Mouse (Mus musculus) lung, embryonic 14.5 days (tissue): ENCODE measurements around the gene Kcnc4. TPM values are rescaled to one million over a fixed set of nuclear protein-coding genes. Genes with fewer than 3 reads are reported as not detected.

ENCODE experiments used
- ATAC-seq: fragments of 200-750 bp; cut with Nextera tagmentation; 2 replicates; pipeline ENCODE4 v1.8.0; 2017; ENCODE audit warnings: mild to moderate bottlenecking, moderate TSS enrichment, moderate library complexity; ENCODE audit not compliant: insufficient read depth
- DNase-seq: peaks from one replicate; pipeline ENCODE4 v3.0.0-alpha.2; 2015
- H3K27ac ChIP-seq: fragments of 300-500 bp; sonication (generic); 2 replicates; pipeline ENCODE4 v1.5.1; 2014; ENCODE audit warnings: low read depth, mild to moderate bottlenecking, moderate library complexity
- H3K27me3 ChIP-seq: fragments of 300-500 bp; sonication (generic); 2 replicates; pipeline ENCODE4 v1.6.1; 2014; ENCODE audit warnings: low read length, control low read depth; ENCODE audit not compliant: insufficient read depth
- H3K36me3 ChIP-seq: fragments of 300-500 bp; sonication (generic); 2 replicates; pipeline ENCODE4 v1.6.1; 2014; ENCODE audit warnings: control low read depth; ENCODE audit not compliant: insufficient read depth
- H3K4me1 ChIP-seq: fragments of 300-500 bp; sonication (generic); 2 replicates; pipeline ENCODE4 v1.6.1; 2014; ENCODE audit warnings: antibody characterized with exemption, control low read depth; ENCODE audit not compliant: insufficient read depth
- H3K4me2 ChIP-seq: fragments of 300-500 bp; sonication (generic); 2 replicates; pipeline ENCODE4 v1.6.1; 2014; ENCODE audit warnings: mild to moderate bottlenecking
- H3K4me3 ChIP-seq: fragments of 300-500 bp; sonication (generic); 2 replicates; pipeline ENCODE4 v1.5.1; 2014; ENCODE audit warnings: low read depth, low read length
- H3K9ac ChIP-seq: fragments of 300-500 bp; sonication (generic); 2 replicates; pipeline ENCODE4 v1.6.1; 2014
- H3K9me3 ChIP-seq: fragments of 300-500 bp; sonication (generic); 2 replicates; pipeline ENCODE4 v1.6.1; 2016; ENCODE audit warnings: low read depth, low read length, control low read depth
- CTCF ChIP-seq: IDR thresholded peaks from 2 replicates; pipeline ENCODE4 v1.5.1; 2016; ENCODE audit warnings: antibody characterized with exemption, low read depth
- WGBS: fragments of 180-500 bp; shearing (Covaris S2); extraction: QIAGEN DNeasy Blood & Tissue Kit; methylation state at CpG from one replicate; pipeline ENCODE4 v1.1.7; 2014; 5-methylcytosine and 5-hydroxymethylcytosine counted together
- polyA plus RNA-seq: library from polyadenylated mRNA; unstranded; fragments of >200 nt; fragmentation: Nextera tagmentation; extraction: Ambion mirVana; gene quantifications from 2 replicates; pipeline ENCODE4 v1.2.1, GENCODE M21; 2014

Gene Kcnc4
- polyA plus RNA-seq, 1 experiment from 2014 or later = 0.07 TPM

GRCm38 (mm10) chr3:107439280-107439679, 20.1 kb downstream of the Kcnc4 start:
- no peak for TF ChIP-seq CTCF

DNA sequence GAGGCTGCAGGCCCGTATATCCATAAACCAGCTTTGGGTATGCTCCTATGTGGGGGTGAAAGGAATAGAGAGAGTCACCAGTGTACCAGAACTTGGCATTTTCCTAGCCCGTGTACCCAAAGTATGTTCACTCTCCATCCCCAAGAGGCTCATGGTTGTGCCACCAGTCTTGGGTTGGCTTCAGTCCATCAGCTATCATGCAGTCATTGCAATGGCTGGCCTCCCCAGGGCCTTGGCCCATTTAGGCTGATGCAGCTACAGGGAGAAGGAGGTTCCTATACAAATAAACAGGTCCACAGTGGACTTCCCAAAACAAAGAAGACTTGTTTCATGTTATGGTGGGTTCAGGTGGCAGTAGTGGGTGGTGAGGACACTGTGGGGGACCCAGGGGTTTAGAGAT, 21.7 kb downstream of the Kcnc4 start:
- no peak overlapping the region for H3K27ac ChIP-seq
- whole genome bisulfite sequencing = 83% methylated on average over 2 of the region's 2 CpGs
- ATAC-seq (no peak), DNase-seq (no peak)
- no peaks in the 10 kb centered on the region for H3K9me3 ChIP-seq
- no peaks in the 10 kb centered on the region for H3K36me3 ChIP-seq
- no peaks in the 10 kb centered on the region for H3K4me1 ChIP-seq
- H3K4me2 ChIP-seq = no peak overlapping the region
- H3K27me3 ChIP-seq = no peaks in the 10 kb centered on the region
- TF ChIP-seq CTCF = no peak
- H3K9ac ChIP-seq = no peak overlapping the region
- no peak overlapping the region for H3K4me3 ChIP-seq

More at GRCm38 (mm10) chr3:107439280-107439679, 20.1 kb downstream of the Kcnc4 start:
- Histone ChIP-seq H3K9me3 (no peaks in the 10 kb centered on the region), H3K4me1 (no peaks in the 10 kb centered on the region), H3K36me3 (no peaks in the 10 kb centered on the region), H3K9ac (no peak overlapping the region), H3K27me3 (no peaks in the 10 kb centered on the region), H3K4me2 (no peak overlapping the region), H3K4me3 (no peak overlapping the region), H3K27ac (no peak overlapping the region)
- 85% methylated on average over 11 of the region's 11 CpGs for WGBS
- DNase-seq = no peak
- no peak for ATAC-seq

- Histone ChIP-seq H3K4me3 (no peak overlapping the region), H3K27ac (no peak overlapping the region), H3K4me2 (no peak overlapping the region), H3K4me1 (no peaks in the 10 kb centered on the region), H3K27me3 (no peaks in the 10 kb centered on the region), H3K9me3 (no peaks in the 10 kb centered on the region), H3K36me3 (no peaks in the 10 kb centered on the region), H3K9ac (no peak overlapping the region)
- TF ChIP-seq CTCF = no peak
- 47% methylated on average over 6 of the region's 6 CpGs for WGBS
- DNase-seq (no peak), ATAC-seq (no peak)
Measured at GRCm38 (mm10) chr3:107436434-107436833, 22.9 kb downstream of the Kcnc4 start.

GRCm38 (mm10) chr3:107433614-107434013, 25.7 kb downstream of the Kcnc4 start:
- H3K4me1 ChIP-seq = no peaks in the 10 kb centered on the region
- no peak overlapping the region for H3K4me2 ChIP-seq
- H3K36me3 ChIP-seq = no peaks in the 10 kb centered on the region
- no peak overlapping the region for H3K9ac ChIP-seq
- no peaks in the 10 kb centered on the region for H3K27me3 ChIP-seq
- DNase-seq (peak; percentile 49), ATAC-seq (peak; percentile 41; the same call in 1 of the 2 replicates)
- H3K9me3 ChIP-seq = no peaks in the 10 kb centered on the region
- H3K27ac ChIP-seq = no peak overlapping the region
- WGBS = 27% methylated on average over 9 of the region's 9 CpGs
- H3K4me3 ChIP-seq = no peak overlapping the region
- no peak for TF ChIP-seq CTCF

DNA sequence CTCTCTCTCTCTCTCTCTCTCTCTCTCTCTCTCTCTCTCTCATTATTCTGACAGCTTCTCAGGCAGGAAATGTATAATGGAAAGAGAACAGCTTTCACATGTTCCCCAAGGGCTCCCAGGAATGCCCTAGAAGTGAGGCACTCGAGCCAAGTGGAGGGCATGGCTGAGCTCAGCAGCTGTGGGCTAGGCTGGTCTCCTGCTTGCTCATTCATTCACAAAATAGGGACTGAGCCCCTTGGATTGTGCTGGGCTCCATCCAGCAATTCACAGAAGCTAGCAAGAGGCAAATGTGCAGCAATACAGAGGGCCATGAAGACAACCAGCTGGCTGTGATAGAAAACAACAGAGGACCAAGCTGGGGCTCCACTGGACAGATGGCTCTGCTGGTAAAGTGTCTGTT, 28.1 kb downstream of the Kcnc4 start:
- ATAC-seq = peak; percentile 52; the same call in 1 of the 2 replicates
- WGBS = 0% methylated on average over 1 of the region's 1 CpGs
- H3K4me1 ChIP-seq = no peaks in the 10 kb centered on the region
- no peak overlapping the region for H3K4me3 ChIP-seq
- no peak overlapping the region for H3K27ac ChIP-seq
- peak; percentile 52 for DNase-seq
- H3K9ac ChIP-seq = no peak overlapping the region
- no peak for TF ChIP-seq CTCF
- H3K9me3 ChIP-seq = no peaks in the 10 kb centered on the region
- no peaks in the 10 kb centered on the region for H3K27me3 ChIP-seq
- H3K36me3 ChIP-seq = no peaks in the 10 kb centered on the region
- H3K4me2 ChIP-seq = no peak overlapping the region

DNA sequence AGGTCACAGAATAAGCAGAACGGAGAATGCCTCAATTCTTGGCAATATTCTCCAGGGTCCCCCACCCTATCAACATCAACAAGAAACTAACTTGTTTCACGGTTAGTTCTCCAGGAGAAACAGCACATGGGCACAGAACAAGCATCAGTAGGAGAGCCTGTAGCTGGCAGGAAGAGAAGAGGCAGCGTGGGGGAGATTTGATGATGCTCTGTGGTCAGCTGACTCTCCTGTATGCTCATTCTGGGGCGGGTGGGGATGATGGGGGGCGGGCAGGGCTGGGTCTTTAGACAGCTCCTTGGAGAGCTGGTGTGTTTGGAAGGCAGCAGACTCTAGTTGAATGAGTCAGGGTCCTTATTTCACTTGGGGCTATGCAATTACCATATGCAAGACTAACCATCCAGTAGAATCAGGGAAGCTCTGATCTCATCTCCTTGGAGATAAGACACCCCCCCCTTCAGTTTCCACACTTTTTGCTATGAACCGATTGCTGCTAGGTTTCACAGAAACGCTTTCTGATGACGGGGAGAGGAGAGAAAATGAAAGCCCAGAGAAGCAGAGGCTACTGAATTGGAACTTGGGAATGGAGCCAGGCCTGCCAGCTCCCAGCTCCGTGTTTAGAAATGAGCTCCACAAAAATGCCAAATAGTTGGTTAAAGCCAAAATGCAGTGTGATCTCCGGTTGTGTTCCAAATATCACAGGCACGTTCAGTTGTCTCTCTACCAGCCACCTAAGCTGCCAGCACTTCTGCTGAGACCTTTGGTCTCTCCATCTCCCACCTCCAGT, 34.9 kb downstream of the Kcnc4 start:
- Histone ChIP-seq H3K36me3 (no peaks in the 10 kb centered on the region), H3K4me3 (no peak overlapping the region), H3K9ac (no peak overlapping the region), H3K4me1 (no peaks in the 10 kb centered on the region), H3K4me2 (no peak overlapping the region), H3K27me3 (no peaks in the 10 kb centered on the region), H3K27ac (no peak overlapping the region), H3K9me3 (no peaks in the 10 kb centered on the region)
- WGBS = 62% methylated on average over 11 of the region's 11 CpGs
- no peak for TF ChIP-seq CTCF
- no peak for DNase-seq
- no peak for ATAC-seq

DNA sequence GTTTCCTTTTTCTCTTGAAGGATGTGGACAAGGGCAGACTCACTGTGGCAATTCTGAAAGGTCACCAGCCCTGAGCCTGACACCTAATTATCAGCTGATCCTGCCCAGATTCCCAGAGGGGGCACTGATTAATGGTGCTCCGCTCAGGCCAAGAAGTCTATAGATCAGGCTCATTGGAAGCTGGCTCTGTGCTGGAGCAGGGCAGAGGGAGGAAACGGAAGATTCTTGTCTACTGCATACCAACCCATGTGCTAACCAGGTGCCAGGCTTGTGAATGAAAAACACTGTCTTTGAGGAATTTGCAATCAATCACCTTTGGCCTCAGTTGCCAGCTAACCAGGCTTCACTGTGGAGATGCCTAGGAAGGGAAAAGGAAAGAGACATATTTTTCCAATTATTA, 39.2 kb downstream of the Kcnc4 start:
- H3K9me3 ChIP-seq = no peaks in the 10 kb centered on the region
- H3K4me1 ChIP-seq = no peaks in the 10 kb centered on the region
- H3K27ac ChIP-seq = no peak overlapping the region
- no peak overlapping the region for H3K4me2 ChIP-seq
- no peak overlapping the region for H3K4me3 ChIP-seq
- no peaks in the 10 kb centered on the region for H3K36me3 ChIP-seq
- no peak for DNase-seq
- H3K9ac ChIP-seq = no peak overlapping the region
- ATAC-seq = no peak
- TF ChIP-seq CTCF = no peak
- no peaks in the 10 kb centered on the region for H3K27me3 ChIP-seq
- WGBS = 42% methylated on average over 2 of the region's 2 CpGs

GRCm38 (mm10) chr3:107417287-107417644, 42.1 kb downstream of the Kcnc4 start:
- DNase-seq (peak; percentile 28), ATAC-seq (peak; percentile 61; the same call in 1 of the 2 replicates)
- Histone ChIP-seq H3K4me2 (no peak overlapping the region), H3K27me3 (no peaks in the 10 kb centered on the region), H3K4me1 (no peaks in the 10 kb centered on the region), H3K36me3 (no peaks in the 10 kb centered on the region), H3K27ac (no peak overlapping the region), H3K9me3 (no peaks in the 10 kb centered on the region), H3K4me3 (no peak overlapping the region), H3K9ac (no peak overlapping the region)
- TF ChIP-seq CTCF = no peak
- WGBS = 52% methylated on average over 3 of the region's 3 CpGs
